Mouse (Mus musculus): Measurements from ENCODE around the gene Lbhd2. TPM values are rescaled to one million over a fixed set of nuclear protein-coding genes. Genes with fewer than 3 reads are reported as not detected.

Gene Lbhd2
- total RNA-seq, 2 experiments from 2014 or later = 1.2 TPM; not detected in 1

DNA sequence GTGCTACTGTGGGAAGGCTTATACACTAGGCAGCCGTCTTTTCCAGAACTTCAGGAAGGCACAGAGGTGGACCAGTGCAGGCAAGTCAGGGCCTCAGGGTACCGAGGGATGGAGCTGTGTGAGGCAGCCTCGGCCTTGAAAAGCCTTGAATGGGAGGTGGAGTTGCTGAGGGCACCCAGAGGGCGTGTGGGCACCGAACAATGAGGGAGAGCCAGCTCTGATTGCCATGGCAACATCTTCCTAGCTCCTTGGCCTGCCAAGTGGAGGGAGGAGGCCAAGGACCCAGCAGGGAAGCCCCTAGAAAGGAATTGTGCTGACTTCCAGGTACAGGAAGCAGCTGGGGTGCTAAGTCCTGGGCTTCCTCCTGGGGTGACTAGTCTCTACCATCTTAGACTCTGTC is 3.0 kb downstream of the Lbhd2 start:
- DNase-seq = no peak

DNA sequence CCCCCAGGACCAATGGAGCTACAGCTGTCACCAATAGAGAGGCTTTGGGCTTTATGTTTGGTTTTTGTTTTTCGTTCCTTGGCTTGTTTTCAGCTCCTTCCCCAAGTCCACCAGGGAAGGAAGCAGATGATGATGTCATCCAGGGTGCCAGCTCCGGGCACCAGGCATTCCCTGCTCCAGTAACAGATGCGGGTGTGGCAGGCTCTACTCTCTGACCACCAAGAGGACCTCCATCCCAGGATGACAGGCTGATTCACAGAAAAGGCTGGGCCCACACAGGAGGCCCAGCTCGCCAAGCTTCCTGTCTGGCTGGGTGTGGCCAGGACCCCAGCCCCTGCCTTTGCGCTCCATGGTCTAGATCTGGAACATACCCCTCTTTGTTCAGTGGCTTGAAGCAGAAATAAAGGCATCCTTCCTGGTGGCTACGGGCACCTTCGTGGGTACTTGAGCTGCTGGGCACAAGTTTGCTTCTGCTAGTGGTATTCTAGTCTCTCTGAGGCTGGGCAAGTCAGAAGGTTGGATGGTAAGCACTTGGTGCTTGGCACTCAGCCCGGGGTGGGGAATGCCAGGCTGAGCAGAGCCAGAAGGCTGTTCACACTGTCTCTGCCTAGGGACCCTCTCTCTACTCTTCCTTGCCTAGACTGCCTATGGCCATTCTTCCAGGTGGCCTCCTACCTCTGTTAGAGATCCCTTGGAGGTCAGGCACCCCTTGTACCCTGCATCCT is 5.2 kb downstream of the Lbhd2 start:
- no peak for DNase-seq

DNA sequence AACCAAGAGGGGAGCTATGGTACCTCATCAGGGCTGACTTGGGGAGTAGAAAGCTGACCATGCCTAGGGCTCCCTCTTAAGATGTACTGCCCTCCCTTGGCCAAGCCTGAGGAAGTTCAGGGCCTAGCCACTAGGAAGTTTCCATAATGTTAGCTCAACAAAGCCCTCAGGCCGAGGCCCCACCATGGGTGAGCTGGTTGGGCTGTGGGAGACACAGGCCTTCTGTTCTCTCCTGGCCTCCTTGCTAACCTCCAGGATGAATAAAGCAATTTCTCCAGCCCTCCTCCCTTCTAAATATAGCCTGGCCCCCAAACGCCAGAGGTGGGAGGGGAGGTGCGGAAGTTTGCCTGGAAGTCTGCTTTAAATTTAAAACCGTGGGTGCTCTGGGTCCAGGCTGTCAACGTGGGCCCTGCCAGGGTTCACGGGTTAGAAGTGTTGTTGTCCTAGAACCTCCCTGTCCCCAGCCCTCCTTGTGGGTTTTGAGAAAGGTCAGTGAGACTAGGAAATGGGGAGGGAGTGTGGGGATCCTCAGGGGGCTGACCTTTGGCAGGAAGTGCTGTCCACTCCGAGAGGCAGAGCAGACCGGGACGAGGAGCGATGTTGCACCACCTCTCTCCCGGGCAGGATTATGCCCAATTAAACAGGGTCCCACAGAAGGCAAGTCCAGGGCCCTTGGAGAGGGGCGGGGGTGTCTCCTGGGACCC is 6.1 kb downstream of the Lbhd2 start:
- DNase-seq = no peak

DNA sequence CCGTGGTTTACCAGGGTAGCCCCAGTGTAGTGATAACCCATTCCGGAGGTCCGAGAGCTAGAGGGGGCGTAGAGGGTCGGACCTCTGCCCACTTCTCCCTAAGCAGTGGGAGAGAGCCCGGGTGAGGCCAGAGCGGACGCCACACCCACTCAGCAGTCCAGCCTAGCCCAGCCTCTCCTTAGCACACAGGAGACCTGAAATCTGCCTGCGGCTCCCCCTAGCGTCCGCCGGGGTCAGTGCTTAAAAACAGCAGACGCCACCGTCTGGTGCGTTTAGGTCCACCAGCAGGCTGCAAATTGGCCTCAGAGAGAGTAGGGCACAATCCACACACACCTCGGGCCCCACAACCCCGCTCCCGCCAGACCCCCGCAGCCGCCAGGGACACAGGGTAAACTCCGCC is 6.7 kb downstream of the Lbhd2 start:
- DNase-seq = peak; percentile 83 to 84

DNA sequence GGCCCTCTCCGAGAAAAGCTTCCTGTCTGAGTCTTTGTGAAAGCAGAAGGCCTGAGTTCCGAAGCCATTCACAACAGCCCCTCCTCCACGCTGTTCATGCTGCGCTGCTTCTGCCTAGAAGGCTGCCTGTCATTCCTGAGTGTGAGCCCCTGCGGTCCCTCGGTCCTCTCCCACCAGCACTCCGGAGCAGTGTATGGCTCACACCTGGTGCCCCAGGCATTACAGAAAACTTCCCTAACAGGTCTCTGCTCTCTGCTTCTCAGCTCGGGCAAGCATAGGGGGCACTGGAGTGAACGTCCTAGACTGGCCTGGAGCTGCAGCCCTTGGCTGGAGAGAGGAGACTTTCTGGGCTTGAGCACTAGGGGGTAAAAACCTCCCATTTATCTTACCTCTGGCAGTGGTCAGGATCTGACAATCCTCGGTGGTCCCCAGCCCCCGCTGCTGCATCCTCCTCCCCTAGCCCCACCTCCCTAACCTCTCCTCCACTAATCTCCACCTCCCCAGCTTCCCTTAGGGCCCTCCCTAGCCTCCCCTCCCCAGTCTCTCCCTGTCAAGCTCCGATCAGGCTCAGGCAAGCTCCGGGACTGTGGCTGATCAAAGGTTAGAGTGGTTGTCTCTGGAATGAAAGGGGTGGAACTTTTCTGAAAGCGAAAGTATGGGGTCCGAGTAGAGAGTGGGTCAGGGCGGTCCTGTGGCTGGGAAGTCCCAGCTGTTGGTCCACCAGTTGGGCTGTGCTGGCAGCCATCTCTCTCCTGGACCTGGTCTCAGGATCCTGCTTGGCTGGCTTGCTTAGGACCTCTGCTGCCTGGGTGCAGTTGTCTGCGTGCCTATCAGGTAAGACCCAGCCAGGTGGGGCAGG is 10.5 kb downstream of the Lbhd2 start, which contains the start of gene Exoc3l4:
Exoc3l4 (plus strand) TSS at position 97 of the 859 bp plus-strand sequence.
- DNase-seq = no peak

DNA sequence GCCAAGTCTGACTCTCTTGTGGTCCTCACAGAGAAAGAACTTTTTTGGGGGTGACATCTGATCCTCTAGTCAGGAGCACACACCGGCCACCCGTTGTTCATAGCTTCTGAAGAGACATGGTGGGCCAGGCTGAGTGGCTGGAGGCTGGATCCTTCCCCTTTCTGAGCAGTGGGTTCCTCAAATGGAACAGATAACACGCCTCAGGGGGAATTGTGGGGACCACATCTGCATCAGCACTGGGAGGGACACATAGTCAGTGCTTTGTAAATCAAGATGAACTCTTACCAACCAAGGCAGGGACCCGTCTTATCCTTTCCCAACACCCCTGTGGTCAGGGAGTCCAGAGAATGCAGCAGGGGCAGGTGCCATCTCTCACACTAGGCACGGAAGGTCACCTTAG is 13.3 kb downstream of the Lbhd2 start:
- no peak for DNase-seq

DNA sequence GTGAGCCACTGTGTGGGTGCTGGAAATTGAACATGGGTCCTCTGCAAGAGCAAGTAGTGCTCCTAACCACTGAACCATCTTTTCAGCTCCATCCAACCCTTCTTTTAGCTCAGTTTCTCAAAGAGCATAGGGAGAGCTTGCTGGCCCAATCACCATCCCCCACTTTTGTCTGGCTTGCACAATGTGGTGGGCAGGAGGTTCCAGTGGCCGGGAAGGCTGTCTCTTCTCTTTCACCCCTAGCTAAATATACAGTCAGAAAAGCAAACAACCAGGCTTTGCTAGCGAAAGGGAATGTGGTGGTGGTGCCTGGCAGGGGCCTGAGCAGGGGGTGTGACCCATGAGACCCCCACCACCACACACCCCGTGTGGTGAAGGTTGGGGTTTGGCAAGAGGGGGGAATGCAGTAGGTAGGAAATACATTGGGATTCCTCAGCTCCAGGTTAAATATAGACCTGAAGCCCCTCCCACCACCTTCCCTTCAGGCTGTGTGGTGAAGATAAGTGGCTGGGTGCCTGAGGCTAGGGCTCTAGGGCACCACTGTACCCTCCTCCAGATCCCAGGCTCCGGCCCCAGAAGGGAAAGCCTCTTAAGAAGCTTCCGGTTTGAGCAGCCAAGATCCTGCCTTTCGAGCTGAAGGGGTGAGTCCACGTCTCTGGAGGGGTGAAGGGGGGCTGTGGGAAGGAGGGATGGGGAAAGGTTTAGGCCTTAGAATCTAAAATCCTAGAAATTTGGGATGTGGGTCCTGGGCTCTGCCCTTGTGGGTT is 14.5 kb downstream of the Lbhd2 start:
- DNase-seq = no peak

DNA sequence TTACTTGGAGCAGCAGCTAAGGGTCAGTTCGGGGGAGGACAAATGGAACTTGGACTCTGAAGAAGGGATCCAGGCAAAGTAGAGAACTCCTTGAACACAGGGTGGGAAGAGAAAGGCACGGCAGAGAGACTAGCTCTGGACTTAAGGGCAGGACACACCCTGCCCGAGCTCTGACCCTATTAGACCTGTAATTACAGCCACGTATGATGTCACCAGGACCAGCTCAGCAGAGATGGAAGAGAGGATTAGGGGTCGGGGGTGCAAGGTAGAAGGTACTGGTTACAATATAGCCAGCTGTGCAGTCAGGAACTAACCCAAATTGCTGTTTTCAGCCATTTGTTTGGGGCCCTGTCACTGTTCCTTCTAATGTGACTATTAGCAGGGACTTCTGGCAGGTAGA is 16.2 kb downstream of the Lbhd2 start:
- no peak for DNase-seq

DNA sequence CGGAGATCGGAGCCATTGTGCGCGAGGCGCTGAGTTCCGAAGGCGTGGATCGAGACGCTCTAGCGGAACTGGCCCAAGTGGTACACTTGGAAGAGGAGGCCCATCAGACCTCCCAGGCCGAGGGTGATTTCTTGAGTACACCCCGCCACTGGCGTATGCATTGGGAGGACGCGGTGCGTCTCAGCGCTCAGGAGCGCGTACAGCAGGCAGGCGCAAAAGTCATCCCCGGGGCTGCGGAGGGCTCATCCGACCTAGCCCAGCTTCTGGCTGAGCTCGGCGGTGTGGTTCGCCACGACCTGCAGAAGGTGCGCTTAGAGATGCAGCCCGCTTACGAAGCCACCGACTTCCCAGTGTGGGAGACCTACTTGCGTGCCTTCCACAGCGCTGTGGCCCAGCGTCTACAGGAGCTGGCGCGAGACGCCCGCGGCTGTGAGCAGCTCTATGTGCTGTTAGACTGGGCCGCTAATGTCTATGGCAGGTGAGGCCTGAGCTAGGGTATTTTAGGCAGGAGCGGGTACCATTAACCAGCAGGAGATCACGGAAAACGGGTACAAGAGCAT is 17.0 kb downstream of the Lbhd2 start:
- no peak for DNase-seq

DNA sequence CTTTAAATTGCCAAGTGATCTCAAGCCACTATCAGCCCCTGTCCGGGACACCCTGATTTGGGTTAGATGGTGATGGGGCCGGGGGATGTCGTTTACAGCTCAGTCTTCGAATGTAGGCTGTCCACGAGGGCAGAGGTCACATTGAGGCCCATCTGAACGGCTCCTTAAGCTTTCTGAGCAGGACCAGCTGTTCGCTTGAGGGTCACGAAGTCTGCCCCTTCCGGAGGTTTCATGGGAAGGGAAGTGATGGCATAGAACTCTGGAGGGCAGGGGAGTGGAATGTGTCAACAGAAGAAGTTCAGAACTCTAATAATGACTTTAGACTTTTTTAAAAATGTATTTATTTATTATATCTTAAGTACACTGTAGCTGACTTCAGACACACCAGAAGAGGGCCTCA is 17.9 kb downstream of the Lbhd2 start:
- no peak for DNase-seq

DNA sequence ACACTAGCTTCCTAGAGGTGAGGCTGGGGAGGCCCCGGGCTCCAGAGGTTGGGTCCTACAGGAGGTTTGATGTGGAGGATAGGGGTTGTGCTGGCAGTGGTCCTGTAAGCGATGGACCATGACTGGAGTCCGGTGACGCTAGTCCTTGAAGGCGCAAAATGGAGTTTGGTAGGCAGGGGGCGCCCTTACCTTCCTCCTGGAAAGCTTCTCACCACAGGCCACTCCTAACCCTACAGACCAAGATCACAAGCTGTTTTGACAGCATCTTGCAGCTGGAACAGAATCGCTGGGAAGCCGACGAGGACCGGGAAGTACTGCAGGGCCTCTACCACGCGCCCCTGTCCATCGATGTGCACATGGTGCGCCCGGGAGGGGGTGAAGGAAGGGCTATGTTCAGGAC is 18.6 kb downstream of the Lbhd2 start:
- DNase-seq = peak; percentile 68 to 74

DNA sequence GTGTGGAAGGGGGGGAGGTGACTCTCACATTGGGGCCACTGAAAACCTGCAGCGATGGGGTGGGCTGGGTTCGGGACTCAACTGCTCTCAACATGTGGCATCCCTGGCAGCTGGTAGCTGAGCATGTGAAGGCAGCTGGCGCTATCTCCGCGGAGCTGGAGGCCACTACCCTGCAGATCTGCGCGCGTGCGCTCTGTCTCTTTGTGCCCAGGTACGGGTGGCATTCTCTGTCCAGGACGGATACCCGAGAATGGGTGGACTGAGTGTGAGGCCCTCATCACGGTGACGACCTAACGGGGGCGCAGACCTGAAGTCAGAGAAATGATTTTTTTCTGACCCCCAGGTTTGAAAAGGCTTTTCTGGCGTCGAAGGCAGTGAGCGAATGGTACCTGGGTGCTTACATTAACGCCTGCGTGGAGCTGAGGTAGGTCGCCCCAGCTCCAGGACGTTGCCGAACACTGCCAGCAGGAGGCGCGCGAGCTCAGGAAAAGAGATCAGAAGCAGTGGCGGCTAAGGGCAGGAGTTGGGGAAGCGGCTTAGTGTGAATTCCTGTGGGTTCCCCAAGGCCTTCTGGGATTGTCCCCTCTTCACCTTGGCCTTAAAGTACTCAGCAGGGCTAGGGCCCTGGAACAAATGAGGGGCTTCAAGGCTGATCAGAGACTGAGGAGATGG is 19.3 kb downstream of the Lbhd2 start:
- DNase-seq = peak; percentile 86 to 90

DNA sequence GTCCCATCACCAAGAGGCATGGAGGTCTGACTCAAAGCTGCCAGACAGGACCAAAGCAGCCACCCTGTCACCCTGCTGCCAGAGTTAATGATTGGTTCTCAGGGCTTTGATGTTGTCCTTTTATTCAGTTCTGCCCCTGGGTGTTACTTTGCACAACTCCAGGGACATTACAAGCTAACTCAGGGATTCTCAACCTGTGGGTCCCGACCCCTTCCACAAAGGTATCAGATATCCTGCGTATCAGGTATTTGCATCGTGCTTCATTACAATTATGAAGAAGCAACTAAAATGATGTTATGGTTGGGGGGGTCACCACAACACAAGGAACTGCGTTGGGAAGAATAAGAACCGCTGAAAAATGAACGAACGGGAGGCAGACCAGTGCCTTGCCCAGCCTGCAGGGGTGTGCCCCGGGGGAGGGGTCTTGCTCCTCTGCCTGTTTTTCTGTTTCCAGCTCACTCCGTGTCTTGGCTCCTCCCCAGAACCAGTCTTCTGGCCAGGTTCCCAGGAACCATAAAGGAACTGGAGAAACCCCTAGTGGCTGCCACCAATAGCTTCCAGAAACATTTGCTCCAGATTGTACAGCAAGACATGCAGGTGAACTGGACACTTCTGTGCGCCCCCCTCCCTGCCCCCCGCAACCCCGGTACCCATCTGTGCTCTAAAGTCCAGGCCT is 21.0 kb downstream of the Lbhd2 start:
- DNase-seq = no peak

DNA sequence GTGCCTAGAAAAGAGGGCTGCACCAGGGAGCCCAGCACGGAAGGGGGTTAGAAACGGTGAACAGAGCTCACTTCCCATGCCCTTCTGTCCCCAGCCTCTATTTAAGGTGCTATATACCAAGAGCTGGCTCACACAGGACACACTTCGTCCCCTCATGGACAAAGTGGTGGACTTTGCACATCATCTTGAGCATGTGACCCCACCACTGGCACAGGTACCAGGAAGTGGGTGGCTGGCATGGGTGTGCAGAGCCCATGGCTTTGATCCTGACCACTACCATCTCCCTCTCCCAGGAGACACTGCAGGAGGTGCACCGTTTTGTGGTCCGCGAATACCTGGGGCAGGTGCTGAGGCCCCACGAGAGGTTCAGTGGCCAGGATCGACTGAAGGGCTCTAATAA is 21.8 kb downstream of the Lbhd2 start:
- DNase-seq = no peak

DNA sequence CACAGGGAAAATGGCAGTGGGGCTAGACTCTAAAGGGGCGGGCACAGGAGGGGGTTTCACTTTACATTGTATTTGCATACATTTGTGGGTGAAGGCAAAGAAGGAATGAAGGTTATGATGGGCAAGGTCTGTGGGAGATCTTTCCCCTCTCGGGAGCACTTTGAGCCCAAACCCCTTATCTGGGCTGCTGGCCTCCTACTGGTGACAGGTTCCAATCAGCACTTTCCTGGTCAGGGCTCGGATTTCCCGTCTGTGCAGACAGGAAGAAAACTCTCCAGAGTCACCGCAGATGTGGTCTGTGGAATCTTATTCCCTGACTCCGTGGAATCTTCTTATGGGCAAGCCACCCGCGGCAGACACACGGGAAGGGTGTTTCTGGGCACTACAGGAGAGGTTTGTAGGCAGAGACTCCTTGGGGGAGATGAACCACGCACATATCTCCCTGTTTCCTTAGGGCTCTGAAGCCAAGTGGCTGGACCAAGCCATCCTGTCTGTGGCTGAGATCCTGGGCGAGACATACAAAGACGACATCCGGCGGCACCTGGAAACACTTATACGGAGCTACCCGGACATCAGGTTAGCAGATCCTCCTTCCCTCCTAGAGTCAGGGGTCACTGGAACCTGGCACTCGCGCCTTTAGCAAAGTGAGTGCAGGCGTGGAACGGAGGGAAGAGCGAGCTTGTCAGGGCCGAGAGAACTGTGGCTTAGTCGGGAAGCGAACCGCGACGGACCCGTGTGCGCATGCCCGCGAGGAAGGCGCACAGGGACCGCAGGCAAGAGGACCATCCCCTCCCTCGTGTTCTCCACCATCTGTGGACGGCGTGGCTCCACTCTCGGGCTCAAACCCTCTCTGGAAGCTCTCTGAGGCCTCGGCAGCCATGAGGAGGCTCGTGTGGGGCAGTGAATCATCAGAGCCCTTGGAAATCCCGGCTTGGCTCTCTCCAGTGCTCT is 22.6 kb downstream of the Lbhd2 start:
- DNase-seq = peak in 1 of 2 experiments; percentile 22

DNA sequence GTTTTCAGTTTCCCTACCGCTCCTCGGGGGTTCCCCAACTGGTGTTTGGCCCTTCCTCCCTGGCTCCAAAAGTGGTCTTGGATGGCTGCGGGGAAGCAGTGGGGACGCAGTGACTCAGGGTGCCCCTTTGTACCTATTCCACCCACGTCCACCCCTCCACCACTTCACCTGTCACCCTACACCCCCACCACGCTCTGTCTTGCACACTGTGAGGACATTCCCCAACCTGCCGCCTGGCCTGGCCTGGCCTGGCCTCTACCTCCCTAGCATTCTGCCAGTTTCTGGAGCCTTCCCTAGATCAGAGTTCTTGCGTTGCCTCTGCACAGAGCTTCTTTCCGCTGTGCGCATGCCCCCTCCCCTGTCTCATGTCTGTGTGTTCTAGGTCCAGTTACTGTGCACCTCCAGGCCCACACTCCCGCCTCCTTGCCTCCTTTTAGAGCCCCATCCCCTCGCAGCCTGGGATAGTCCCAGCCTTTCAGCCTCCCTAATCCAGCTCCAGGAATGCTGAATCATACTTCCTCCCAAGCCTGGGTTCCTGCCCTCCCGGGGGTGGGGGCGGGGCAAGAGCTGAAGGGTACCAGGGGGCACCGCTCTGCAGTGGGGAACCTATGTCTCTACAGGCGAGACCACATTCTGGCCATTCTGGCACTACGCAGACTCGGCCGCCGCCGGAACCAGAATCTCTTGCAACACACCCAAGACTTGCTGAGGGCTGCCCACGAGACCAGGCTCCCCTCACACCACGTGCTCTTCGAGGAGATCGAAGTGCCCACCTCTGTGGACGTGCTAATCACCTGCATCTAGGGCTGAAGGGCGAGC is 23.6 kb downstream of the Lbhd2 start:
- DNase-seq = no peak

DNA sequence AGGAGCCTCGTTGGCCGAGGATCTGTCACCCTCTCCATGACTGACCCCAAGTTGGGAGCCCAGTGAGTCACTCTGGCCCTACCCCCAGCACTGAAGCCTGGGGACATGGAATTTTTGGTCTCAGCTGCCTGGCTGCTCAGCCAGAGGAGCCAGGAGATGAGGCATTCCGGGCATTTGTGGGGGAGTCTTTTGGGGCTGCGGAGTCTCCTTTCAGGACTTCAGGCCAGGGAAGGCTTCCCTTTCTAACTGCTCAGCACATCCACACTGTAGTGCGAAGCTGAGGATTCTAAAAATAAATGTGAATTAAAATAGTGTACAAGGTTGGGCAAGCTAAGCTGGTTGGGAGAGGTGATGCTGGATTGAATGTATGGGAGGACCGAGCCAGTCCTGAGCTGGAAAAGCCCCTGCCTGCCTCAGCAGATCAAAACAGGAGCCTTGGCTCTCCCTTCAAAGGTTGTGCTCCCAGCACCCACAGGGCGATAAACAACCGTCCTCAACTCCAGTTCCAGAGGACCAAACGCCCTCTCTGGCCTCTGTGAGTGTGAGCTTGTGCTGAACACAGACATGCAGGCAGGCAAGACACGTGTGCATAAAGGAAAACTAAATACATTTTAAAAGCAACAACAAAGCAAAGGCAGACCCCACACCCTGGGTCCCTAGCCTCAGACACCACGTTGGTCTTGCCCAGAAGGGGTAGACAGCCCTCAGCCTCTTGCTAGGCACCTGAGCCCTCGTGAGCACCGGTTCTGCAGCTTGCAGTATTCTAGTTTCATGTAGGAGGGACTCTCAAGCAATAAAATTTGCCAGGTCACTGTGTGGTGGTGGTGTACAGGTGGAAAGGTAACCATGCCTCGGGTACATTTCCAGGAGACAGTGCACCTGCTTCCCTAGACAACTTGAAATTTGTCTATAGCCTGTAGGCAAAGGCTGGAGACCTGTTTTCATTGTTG is 24.5 kb downstream of the Lbhd2 start:
- no peak for DNase-seq

DNA sequence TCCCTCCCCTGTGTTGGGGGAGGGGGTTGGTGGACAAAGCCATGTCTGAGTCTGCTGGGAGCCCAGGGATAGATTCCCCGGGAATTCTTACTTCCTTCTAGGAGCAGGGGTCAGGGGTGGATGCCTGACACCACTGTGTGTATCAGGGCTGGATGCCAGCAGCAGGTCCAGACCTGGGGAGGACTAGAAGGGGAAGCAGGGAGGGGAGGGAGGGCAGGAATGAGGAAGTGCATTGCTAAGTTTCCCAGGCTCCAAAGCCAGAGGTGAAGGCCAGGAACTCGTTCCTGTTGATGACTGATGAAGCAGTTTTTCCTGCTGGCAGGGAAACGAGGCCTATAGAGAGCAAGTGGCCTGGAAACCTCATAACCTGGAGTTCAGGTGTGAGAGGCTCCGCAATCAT is 25.5 kb downstream of the Lbhd2 start:
- no peak for DNase-seq

All from layer of hippocampus, postnatal 36 days (tissue).